In genomic region chr13:112832589-112832988, GRCm38 (mm10) we compare ENCODE assay signal across 12 mouse cellular contexts.
"Had no signal": no experiment of that assay in that cellular context is flagged by ENCODE, and none has a peak within 500 bp of the region (broad histone marks: within the 10 kb centered on the region; RNA-seq: fewer than 3 reads in every experiment).

No protein-coding gene starts in this region.

- H3K4me2 ChIP-seq: limb, embryonic 12.5 days; neural tube, embryonic 12.5 days had no signal

- H3K9ac ChIP-seq: limb, embryonic 12.5 days; neural tube, embryonic 12.5 days had no signal

- ATAC-seq: inflammation-experienced regulatory T-cells, adult 6 months; intestine, postnatal 0 days had no signal

- H3K9me3 ChIP-seq: limb, embryonic 12.5 days; midbrain, embryonic 10.5 days; neural tube, embryonic 12.5 days had no signal

- H3K36me3 ChIP-seq: limb, embryonic 12.5 days; midbrain, embryonic 10.5 days; neural tube, embryonic 12.5 days had no signal

- H3K27ac ChIP-seq: kidney, postnatal 0 days; limb, embryonic 12.5 days; midbrain, embryonic 10.5 days; neural tube, embryonic 12.5 days had no signal

- DNase-seq: kidney, adult 9 months; midbrain, embryonic 14.5 days; right cerebral cortex, postnatal 4 days; spleen, adult 18-20 months; thymus, adult 18-20 months; thymus, postnatal 14 days had no signal

- H3K4me3 ChIP-seq: limb, embryonic 12.5 days; midbrain, embryonic 10.5 days; neural tube, embryonic 12.5 days had no signal

- H3K27me3 ChIP-seq: limb, embryonic 12.5 days; neural tube, embryonic 12.5 days had no signal
